Mouse (Mus musculus): Measurements from ENCODE around the gene Ltb.

Ltb gene

DNA sequence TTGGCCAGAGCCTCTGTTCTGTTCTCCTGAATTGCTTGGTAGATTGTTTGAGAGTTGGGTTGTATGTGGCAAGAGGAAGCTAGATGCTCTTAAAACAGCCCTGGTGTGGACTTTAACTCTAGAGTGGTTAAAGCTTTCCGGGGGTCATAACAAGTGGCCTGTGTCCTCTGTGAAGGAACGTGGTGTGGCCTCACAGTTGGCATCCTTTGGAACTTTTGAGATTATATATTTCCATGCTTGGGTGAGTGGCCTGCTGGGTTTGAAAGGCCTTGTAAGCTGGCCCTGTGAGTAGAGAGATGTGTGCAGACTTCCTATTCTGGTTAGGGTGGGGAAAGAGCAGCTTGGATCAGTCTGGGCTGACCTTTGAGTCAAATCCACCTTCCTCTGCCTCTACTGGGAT lies 50.8 kb downstream of the Ltb start:
- no peak for DNase-seq (ENCODE audit: low read depth, low spot score)
